Mouse (Mus musculus): ENCODE measurements at regions not wholly inside any gene's neighbourhood (a gene's known extent, or its start where the extent isn't known, plus 50 kb on each side); places are given as distances from the start of the nearest gene placed in this dataset.

GRCm38 (mm10) chr2:28351445-28351844 lies 95.2 kb upstream of the Ppp1r26 start:
- no peak for DNase-seq

- DNase-seq = no peak
Measured at GRCm38 (mm10) chr2:28352903-28353302, 93.7 kb upstream of the Ppp1r26 start.

GRCm38 (mm10) chr2:28362199-28362598 lies 84.4 kb upstream of the Ppp1r26 start:
- DNase-seq = no peak

- no peak for DNase-seq
Measured at GRCm38 (mm10) chr2:28364623-28365022, 82.0 kb upstream of the Ppp1r26 start.

GRCm38 (mm10) chr2:28365756-28366155 lies 80.8 kb upstream of the Ppp1r26 start:
- peak; percentile 33 for DNase-seq

- peak; percentile 80 for DNase-seq
Measured at GRCm38 (mm10) chr2:28374838-28375237, 71.8 kb upstream of the Ppp1r26 start.

GRCm38 (mm10) chr2:28377948-28378822 lies 68.4 kb upstream of the Ppp1r26 start:
- peak; percentile 40 for DNase-seq

- no peak for DNase-seq
Measured at GRCm38 (mm10) chr2:28382051-28382802, 64.4 kb upstream of the Ppp1r26 start.

GRCm38 (mm10) chr2:28384875-28385274 lies 61.7 kb upstream of the Ppp1r26 start:
- DNase-seq = no peak

- DNase-seq = no peak
Measured at GRCm38 (mm10) chr2:28386784-28387183, 59.8 kb upstream of the Ppp1r26 start.

- DNase-seq = peak; percentile 99
Measured at GRCm38 (mm10) chr2:28387422-28387836, 59.2 kb upstream of the Ppp1r26 start.

- DNase-seq = peak; percentile 89
Measured at GRCm38 (mm10) chr2:28387926-28388325, 58.7 kb upstream of the Ppp1r26 start.

GRCm38 (mm10) chr2:28389703-28390102 lies 56.9 kb upstream of the Ppp1r26 start:
- no peak for DNase-seq

GRCm38 (mm10) chr2:28395391-28395790 lies 51.2 kb upstream of the Ppp1r26 start:
- DNase-seq = no peak

Data from cerebellum, adult 9-11 months (tissue).